Mouse (Mus musculus) yolk sac, embryonic 10.5 days (tissue): ENCODE measurements at regions not wholly inside any gene's neighbourhood (a gene's known extent, or its start where the extent isn't known, plus 50 kb on each side); places are given as distances from the start of the nearest gene placed in this dataset.

Experiments used
- DNase-seq: peaks from one replicate; pipeline ENCODE4 v3.0.0-alpha.2; 2017; ENCODE audit warnings: low spot score

DNA sequence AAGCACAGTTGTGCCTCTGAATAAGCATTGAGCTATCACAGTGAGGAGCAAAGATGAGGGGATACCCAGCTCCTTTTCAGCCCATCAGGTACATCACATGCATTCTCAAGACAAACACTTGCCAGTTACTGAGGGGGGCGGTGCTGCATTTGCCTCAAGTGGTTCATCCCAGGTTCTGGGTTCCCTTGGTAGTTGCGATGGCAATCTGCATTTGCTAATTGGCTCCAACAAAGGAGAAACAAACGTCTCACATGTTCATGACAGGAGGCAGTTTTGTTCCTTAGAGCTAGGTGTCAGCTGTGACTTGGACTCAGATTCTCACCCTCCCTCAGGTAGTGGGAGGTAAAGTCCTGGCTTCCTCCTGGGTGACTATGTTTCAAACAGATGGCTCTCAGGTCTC, 425.5 kb downstream of the 1810013L24Rik start:
- no peak for DNase-seq

DNA sequence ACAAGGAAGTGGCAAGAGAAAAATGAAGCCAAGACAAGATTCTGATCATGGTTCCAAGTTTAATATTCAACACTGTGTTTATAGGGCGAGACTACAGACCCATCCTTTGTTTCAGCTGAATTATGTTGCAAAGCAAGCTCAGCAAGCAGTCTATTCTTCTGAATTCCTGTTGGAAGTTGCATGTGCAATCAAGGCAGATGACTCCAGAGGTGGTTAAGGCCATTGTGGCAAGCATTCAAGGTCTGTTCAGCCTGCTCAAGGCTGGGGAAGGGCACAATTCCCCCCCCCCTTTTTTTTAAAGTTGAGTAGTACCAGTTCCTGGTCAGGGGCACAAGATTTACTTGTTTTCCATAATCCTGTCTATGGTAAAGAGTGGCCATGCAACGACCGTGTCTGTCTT, 431.1 kb downstream of the 1810013L24Rik start:
- DNase-seq = no peak

DNA sequence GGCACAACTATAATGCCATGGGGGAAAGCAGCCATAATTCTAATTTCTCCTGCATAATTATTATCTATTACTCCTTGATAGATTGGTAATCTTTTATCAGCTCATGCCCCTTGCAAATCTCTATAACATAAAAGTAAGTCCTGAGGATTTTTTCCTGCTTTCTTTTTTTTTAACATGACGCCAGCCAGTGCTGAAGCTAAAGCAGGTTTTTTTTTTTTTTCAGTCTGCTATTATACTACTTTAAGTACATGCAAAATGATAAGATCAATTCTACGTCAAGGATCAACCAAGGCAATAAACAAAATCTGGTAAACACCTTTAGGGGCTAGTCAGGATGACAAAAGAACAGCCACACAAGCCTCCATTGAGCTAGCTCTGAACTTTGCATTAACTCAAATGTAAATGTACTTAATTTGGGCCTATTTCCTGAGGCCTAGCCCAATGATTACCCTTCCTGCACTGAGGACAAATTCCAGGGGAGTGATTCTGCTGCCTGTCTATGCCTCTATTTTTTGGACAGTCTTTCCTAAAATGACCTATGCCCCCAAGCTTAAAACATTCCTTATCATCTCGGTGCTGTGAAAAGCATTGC, 434.8 kb downstream of the 1810013L24Rik start:
- no peak for DNase-seq

DNA sequence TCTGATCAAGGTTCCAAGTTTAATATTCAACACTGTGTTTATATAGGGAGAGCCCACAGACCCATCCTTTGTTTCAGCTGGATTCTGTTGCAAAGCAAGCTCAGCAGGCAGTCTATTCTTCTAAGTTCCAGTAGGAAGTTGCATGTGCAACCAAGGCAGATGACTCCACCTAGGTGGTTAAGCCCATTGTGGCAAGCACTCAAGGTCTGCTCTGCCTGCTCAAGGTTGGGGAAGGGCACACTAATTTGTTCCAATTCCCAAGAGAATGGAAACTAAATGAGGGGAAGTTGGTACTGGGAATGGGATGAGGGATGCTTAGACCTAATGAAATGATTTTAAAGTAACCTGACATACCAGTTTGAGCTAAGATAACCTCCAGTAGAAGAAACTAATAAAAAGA, 437.3 kb downstream of the 1810013L24Rik start:
- DNase-seq = no peak

DNA sequence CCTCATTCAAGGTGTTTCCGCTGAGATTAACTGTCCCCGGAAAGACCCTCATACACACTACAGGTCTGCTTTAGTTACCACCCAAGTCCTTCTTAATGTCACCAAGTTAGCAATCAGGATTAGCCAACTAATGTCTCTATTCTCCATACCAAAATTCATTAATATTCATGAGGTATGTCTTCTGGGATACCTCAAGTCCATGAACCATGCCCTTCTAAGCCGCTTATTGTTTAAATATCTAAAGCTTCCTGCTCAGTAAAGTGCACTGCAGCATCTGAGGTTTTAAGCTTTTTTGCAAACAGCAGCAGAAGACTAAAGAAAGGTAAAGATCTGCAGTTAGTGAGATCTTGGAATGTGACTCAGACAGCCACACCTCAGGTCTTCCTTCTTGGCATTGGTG, 440.2 kb downstream of the 1810013L24Rik start:
- DNase-seq = no peak

DNA sequence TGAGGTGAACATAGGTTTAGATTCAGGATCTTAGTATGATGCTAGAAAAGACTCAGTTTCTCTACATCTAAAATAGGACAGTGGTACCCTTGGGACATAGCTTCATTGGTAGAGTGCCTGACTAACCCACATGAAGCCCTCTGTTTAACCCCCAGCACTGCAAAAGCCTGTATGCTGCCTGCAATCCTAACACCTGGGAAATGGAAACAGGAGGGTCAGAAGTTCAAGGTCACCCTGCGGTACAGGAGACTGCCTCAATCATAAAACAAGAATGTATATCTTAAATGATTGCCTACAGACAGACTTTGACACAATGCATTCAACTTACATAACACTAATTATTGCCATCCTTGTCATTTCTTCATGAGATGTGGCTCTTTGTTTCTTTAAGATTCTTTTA, 440.8 kb downstream of the 1810013L24Rik start:
- no peak for DNase-seq

DNA sequence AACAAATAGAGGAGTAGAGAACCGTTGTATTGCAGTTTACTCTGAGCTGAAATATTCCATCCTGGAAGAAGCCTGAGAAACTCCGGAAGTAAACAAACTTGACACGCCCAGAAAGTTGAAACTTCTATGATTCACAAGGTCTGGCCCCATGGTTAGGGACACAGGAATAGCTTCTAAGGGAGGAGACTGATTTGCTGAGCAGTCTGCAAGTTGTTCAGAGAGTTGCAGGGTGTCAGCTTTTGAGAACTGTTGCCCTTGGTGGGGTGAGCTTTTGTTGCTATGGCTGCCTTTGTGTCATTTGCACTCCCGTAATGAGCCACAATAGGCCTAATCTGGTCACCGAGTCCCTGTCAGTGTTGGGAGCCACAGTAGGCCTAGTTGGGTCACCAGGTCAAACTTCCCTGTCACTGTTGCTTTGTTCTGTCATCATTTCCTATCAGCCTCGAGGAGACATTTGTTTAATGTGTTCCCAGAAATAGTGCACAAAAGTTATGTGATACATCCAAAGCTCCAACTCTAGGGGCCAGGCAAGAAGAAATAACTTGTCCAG, 443.9 kb downstream of the 1810013L24Rik start:
- no peak for DNase-seq

DNA sequence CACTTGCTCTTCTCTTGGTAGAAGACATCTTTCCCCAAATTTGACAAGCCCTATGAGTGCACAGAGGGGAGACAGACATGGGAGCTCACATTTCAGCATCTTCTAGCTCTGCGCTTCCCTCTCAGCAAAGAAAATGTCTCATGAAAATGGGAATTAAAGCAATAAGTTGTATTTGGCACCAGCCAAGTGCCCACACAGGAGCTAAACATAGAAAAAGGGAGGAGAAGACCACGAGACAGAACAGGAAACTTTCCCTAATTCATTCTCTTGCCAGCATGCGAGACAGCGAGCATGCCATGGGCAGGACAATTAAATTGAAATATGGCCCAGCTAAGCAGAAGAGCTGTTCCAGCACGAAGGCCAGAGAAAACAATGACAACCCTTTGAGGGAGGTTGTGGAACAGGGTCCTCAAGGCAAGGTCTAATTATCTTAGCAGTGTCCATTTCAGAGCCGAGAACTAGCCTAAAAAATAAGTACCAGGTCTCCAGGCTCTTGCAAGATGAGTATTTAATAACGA, 444.7 kb downstream of the 1810013L24Rik start:
- no peak for DNase-seq

DNA sequence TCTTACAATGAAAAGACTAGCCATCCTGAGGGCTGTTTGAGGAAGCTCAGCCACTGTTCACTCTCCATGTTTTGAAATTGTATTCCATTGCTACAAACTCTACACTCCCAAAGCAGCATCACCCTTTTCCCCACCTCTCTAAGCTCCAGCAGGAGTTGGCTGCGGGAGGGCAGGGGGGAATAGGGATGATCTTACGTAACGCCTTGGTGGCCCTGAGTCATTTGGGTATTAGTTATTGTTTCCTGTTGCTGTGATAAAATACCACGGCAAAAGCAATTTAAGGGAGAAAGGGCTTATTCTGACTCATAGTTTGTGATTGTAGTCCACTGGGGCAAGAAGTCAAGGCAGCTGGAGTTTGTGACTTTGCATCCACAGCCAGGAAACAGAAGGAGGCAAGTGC, 445.5 kb downstream of the 1810013L24Rik start:
- no peak for DNase-seq

DNA sequence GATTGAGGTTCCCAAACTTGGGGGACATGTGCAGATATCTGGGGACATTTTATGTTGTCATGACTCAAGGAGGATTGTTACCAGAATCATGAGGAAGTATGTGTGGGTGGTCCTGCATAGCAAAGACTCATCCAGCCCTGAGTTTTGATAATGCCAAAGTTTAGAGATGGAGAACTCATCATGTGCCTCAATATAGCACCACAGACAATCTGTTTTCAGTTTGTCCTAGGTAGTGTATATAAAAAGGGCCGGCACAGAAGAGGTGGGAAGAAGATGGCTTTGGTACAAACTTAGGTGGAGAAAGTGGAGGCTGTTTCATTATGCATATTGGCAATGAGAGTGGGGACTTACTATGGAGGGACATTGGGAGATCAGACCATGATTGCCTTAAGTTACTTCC, 447.2 kb downstream of the 1810013L24Rik start:
- no peak for DNase-seq

DNA sequence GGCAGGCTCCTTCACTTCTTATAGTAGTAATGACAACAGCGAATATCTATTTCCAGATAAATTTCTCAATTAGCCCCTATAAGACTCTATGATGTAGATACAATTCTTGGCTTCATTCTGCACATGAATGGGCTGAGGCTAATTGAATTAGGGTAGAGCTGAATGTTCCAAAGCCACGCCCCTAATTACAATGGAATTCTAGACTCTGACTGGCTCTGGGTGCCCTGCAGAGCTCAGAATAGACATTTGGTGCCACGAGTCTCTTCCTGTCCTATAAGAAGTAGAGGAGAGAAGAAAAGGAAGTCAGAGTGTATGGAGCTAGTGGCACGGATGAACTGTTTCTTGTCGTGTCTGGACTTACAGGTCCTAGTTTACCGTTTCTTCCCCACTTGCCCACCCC, 449.8 kb downstream of the 1810013L24Rik start:
- DNase-seq = no peak

DNA sequence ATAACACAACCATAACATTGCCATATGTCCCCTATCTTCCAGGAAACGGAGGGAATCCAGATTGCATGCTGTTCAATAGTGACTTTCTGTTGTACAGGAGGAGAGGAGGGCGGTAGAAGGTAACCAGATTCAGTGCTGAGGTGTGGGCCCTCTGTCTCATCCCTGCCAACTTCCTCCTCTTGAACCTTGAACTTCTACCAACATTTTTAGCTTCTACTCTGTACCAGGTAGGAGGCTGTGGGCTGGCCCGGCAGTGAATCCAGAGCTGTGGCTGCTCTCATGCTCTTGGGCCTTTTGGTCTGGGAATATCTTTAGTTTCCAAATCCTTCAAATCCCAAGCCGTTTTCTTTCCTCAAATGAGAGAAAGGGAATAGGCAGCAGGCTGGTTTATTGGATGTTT, 450.5 kb downstream of the 1810013L24Rik start:
- no peak for DNase-seq

DNA sequence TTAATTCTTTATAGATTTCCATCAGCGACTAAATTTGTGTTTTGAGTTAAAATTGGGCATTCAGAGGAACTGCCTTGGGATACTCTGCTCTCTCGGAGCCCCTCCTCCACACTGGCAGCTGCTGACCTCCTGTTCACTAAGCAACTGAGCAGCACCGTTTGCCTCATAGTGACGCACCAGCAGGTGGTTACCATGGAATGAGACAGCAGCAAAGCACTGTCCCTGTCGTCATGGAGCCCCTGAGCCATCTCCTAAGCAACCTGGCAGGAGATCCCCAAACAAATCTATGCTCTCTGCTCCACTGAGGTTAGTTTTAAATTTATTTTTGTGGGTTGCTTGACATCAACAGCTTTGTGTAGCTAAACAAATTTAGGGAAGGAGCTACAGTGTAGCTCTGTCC, 451.0 kb downstream of the 1810013L24Rik start:
- DNase-seq = no peak

DNA sequence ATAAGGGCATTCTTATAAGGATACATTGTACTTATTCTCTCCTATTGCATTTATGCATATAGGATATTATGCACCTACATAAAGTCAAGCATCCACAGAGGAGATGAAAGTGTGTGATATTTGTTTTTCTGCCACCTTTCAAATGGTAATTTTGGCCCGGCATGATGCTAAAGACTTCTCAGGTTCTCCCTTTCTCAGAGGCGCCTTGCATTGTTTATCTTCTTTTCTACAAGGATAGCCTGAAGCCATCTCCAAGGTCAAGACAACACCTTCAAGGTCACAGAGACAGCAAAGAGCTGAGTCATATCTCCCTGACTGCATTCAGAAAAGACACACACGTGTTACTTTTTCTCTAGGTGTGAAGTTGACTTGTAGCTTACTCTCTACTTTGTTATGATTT, 454.5 kb downstream of the 1810013L24Rik start:
- no peak for DNase-seq

DNA sequence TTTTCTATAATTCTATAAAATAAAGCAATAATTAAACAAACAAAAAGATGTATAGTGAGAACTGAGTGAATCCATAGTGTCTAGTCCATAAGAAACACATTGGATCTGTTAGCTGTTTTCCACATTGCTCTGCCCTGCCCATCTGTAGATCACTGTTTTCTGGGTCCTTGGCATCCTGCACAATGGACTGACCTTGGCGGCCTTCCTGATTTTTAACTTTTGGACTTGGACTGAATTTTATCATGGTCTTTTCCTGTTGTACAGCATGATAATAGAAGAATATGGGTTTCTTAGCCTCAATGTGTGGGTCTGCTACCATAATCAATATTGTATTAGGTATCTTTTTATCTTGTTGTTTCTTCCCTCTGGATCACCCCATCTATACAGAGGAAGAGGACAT, 456.0 kb downstream of the 1810013L24Rik start:
- DNase-seq = no peak

DNA sequence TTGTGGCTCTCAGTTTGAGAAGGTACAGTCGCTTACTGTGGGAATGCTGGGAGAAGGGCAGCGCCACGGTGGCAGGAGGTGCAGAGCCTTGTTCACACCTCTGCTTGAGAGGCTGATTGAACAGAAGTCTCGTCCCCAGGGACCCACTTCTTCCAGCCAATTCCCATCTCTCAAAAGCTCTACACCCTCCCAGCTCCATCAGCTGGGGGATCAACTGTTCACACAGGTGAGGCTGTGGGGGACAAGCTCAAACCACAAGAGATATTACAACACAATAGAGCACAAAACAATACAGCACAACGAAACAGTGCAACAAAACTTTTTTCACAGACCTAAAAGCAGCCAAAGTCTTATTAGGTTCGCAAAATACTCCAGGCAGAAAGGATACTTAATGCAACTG, 457.7 kb downstream of the 1810013L24Rik start:
- DNase-seq = no peak

DNA sequence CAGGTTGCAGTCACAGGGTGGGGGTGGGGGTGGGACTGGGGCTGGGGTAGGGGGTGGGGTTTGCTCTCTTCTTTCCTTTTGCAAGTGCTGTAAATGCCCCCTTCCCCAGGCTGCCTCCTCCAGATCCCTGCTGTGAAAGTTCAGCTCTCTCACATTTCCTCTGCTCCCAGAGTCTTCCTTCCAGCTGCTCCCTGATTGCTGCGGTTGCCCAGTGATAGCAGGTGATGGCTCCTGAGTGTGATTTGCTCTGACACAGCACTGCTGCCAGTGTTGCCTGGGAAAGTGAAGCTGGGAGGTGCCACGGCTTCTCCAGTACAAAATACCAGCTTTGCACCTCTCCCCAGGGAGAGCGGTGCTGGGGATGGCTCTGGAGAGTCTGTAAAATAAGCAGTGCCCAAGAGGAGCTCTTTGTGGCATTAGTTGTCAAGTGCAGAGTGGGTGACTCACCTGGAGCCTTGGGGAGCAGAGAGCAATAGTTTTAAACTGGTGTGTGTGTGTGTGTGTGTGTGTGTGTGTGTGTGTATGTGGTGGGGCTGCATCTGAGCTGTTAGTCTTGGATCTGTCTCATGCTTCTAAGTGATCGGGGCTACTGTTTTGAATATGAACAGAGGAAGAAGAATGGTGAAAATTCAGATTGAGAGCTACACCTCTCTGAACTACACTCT, 461.6 kb downstream of the 1810013L24Rik start:
- DNase-seq = no peak

DNA sequence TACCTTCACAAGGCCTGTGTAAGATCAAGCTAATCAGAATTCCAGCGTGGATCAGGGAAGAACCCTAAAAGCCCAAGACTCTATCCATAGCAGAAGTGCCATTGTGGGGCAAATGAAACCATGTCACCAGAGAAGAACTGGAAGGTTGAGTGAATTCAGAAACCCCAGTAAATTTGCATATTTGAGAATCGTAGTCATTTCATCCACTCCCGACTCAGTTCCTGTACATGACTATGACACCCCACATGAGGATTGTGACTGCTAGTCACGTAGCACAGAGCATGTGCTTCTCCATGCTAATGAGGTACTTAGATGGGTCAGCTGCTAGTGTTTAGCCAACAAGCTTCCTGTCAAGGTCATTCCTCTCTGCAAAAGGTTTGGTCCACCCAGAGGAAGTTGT, 473.2 kb downstream of the 1810013L24Rik start:
- no peak for DNase-seq

DNA sequence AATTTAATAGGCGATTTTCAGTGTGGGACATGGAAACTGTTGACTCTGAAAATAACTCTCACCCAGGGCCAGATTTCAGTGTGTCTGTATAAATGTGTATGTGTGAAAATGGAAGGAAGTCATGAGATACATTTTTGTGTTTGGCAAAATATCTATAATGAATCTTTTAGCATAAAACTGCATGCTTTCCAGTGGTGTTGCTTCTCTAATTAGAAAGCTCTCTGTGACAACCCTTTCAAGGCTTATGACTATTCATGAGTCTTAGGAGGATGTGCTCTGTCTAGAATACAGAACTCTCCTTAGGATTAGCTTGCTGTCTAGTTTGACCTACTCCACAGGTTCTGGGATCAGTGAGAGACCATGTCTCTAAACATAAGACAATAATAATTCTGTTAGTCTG, 474.2 kb downstream of the 1810013L24Rik start:
- no peak for DNase-seq

DNA sequence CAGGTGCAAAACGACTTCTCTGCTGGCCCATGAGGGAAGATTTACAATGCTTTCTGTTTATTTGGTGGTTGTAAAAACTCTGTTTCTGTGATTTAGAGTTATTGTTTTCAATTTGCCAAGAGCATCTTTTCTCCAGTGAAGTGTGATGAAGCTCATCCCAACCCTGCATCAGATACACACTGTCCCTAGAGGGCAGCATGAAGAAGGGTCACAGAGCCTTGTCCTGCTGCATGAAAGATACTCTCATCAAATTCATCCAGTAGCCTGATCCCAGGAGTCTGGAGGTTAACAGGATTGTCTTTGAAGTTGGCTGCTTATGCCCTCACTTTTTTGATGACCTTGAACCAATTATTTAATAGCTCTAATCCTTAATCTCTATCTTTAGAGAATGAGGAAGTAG, 480.8 kb downstream of the 1810013L24Rik start:
- DNase-seq = no peak

DNA sequence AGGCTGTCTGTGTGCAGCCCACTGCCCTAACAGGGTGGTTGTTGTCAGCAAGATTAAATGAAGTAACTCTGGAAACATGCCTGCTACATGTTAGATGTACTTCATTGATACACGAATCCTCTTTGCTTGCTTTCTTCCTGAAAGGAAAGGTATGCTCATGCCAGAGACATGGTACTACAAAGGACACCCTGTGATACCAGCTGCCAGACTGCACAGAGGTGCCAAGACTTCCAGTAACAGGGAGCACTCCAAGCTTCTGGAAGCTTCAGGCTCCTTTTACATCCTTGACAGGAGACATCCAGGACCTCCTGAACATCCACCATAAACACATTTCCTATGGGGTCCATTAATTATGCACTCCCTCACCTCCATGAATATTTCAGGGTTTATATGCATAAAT, 505.7 kb downstream of the 1810013L24Rik start:
- no peak for DNase-seq

DNA sequence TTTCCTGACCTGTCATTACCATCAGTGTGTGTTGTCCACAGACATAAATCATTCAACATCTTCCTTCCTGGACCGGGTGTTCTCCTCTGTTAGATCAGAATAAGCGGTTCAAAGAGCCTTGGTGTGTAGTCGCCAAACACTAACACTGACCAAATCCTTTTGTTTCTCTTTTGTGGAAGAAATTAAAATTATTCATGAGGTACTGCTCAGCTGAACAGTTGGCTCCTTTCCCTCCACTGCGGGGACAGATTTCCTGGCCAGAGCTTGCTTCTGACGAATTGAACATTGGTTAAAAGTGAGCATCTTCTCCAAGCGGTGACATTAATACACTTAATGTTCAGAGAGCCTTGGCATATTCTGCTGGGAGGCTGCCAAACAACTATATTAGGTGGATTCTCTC, 506.2 kb downstream of the 1810013L24Rik start:
- no peak for DNase-seq

DNA sequence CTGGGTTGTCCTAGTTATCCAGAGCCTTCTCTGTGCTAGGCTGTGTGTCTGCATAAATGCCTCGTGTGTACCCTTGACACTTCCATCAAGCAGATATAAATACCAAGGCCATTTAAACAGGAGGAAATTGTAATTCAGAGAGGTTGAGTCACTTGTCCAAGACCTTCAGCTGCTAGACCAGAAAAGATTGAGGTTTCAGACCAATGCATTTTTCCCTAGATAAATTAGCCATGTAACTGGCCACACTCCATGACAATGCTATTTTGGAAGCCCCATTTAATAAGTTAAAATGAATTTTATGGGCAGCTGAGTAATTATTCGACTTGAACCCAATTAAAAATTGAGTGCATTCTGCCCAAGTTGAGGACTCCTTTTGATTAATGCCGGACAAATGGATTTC, 509.6 kb downstream of the 1810013L24Rik start:
- DNase-seq = no peak

DNA sequence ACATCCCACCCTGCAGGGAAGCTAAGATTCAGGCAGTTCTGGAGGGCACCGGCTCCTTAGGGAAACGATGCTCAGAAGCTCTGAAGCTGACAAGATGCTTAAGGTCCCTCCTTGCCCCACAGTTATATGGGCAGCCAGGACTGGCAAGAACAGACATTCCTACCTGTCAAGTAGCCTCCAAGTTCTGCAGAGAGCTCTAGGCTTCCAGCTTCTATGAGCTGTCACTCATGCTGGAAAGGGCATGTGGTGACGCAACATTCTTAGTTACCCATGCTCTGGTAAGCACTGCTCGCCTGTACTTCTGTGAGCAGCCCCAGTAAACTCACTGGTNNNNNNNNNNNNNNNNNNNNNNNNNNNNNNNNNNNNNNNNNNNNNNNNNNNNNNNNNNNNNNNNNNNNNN, 511.3 kb downstream of the 1810013L24Rik start:
- DNase-seq = no peak
